Mouse (Mus musculus) Patski (cell line): Measurements from ENCODE around the gene Ccr2. TPM values are rescaled to one million over a fixed set of nuclear protein-coding genes. Genes with fewer than 3 reads are reported as not detected.
"Not testable (repeated sequence)": the region's sequence is repeated elsewhere in the genome, so short reads cannot be mapped to it uniquely, and the experiment has no call there.

Source experiments
- ATAC-seq: fragments of 100-300 bp; one replicate; pipeline ENCODE4 v1.8.0; 2021
- CTCF ChIA-PET: fragments of 350-600 bp; sonication (Branson Sonifier 250); formaldehyde crosslinking; loops from one replicate; lab custom pipeline; 2022; ENCODE audit warnings: inconsistent platforms; lab: Charles Lee
- POLR2A ChIA-PET: fragments of 350-600 bp; sonication (Branson Sonifier 250); formaldehyde crosslinking; loops from one replicate; lab custom pipeline; 2022; ENCODE audit warnings: antibody characterized with exemption, inconsistent platforms; lab: Charles Lee
- DNase-seq: peaks from one replicate; pipeline ENCODE4 v3.0.0-alpha.2; 2011; ENCODE audit warnings: low read depth, low spot score
- H3K27me3 ChIP-seq: fragments of 371-371 bp; one replicate; pipeline ENCODE4 v1.5.1; 2021
- CTCF ChIP-seq: fragments of 100-300 bp; IDR thresholded peaks from one replicate; pipeline ENCODE4 v1.5.1; 2021
- in situ Hi-C: fragments of 300-500 bp; cut with MboI; formaldehyde crosslinking; loops from 3 replicates; pipeline ENCODE4 v1.11.1; 2018; ENCODE audit warnings: low pct_unique_long_range_greater_than_20kb, mixed read lengths
- polyA plus RNA-seq: library from polyadenylated mRNA; unstranded; gene quantifications from one replicate; pipeline ENCODE4 v1.2.3, GENCODE M21; 2021

Gene Ccr2
- polyA plus RNA-seq: not detected

DNA sequence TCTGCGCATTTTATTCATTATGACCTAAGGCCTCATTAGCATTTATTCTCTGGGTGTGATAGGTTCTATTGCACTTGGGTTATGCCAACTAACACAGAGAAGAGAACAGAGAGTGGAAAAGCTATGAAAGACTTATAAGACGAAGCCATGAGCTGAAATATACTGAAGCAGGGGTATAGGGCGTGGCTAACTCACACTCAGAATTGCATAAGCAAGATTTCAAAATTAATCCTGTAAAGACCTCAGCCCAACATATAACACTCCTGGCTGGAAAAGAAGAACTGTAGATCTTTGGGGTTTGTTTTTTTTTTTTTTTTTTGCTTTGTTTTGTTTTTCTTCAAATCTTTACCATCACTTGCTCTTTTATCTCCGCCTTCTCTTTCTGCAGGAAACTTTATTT is at the start of gene Ccr2:
Ccr2 (plus strand) TSS at position 228 of the 400 bp plus-strand sequence.
- in situ Hi-C loops: no loop called here
- ChIA-PET POLR2A (no interaction called here), CTCF (no interaction called here)

DNA sequence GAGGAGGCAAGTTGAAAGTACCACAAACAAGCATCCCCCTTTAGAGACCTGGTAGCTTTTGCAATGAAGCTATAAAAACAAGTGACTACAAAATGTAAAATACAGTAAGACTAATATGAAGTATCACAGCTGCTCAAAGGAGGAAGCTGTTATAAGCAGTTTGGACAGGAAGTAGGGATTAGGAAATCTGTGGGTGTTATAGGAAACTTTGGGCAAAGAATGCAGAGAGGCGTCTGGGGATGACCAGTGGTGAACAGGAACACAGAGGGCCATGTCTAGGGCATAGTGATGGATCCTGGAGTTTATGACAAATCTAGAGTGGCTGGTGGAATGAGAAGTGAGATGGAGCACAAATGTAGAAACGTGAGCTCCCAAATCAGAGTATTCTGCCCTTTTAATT is 48.2 kb upstream of the Ccr2 start:
- ChIA-PET CTCF (no interaction called here), POLR2A (no interaction called here)
- H3K27me3 ChIP-seq: no peaks in the 10 kb centered on the region
- in situ Hi-C loops: no loop called here
- no peak for DNase-seq
- TF ChIP-seq CTCF: no peak
- no peak for ATAC-seq

More for the DNA sequence above, at the start of gene Ccr2:
- DNase-seq: no peak
- no peaks in the 10 kb centered on the region for H3K27me3 ChIP-seq
- no peak for TF ChIP-seq CTCF
- no peak for ATAC-seq

DNA sequence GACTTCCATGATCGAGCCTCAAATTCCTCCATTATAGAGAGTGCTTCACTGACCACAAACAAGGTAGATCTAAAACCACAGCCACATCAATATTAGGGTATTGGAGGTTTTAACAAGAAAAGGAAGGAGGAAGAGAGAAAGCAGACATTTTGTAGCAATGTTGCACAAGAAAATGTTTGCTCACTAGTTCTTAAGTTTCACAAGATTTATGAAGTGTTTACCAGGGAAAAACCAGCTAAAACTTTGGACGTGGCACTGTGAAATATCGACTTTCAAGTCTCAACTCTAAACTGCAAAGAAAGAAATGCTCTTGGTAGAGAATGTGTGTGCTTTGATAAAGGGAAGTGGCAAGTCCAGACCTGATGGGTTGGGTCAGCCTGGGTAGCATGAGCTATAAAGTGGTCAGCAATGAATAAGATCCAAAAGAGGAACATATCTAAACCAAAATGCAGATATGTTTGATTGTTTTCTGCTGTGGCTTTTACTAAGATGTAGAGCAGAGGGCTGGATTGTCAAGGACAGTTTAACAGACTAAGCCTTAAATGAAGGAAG is 45.5 kb upstream of the Ccr2 start:
- DNase-seq (no peak), ATAC-seq (no peak)
- POLR2A ChIA-PET: no interaction called here
- TF ChIP-seq CTCF: no peak
- in situ Hi-C loops: no loop called here
- H3K27me3 ChIP-seq: no peaks in the 10 kb centered on the region
- CTCF ChIA-PET: no interaction called here

DNA sequence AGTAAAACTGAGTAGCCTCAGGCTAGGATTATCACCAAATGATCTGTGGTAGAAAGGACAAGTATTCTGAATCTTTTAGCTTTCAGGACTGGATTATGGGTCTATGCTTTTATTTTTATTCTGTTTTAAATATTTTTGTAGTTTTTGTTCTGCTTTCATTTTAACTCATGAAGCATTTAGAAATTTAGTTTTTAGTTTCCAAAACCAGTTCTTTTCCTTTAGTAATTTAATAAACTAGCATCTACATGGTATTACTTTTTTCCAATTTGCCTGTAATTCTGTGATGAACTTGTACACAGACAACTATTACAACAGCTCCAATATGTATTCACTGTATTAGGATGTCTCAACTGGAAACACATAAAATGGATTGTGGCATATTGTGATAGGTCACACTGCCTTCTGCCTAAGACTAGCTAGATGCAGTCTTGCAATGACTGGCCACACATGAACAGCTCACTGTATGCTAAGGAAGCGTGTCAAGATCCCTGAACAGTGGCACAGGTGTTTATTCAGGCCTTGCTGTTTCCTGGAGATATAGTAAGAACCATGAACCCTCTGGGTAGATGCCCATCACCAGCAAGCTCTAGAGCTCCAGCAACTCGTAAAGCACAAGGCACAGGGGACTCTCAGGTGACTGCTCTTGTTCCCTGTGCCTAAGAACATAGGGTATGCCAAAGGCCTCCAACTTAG is 41.9 kb upstream of the Ccr2 start:
- ATAC-seq (no peak), DNase-seq (no peak)
- no peak for TF ChIP-seq CTCF
- in situ Hi-C loops: no loop called here
- ChIA-PET CTCF (no interaction called here), POLR2A (no interaction called here)
- H3K27me3 ChIP-seq: no peaks in the 10 kb centered on the region

DNA sequence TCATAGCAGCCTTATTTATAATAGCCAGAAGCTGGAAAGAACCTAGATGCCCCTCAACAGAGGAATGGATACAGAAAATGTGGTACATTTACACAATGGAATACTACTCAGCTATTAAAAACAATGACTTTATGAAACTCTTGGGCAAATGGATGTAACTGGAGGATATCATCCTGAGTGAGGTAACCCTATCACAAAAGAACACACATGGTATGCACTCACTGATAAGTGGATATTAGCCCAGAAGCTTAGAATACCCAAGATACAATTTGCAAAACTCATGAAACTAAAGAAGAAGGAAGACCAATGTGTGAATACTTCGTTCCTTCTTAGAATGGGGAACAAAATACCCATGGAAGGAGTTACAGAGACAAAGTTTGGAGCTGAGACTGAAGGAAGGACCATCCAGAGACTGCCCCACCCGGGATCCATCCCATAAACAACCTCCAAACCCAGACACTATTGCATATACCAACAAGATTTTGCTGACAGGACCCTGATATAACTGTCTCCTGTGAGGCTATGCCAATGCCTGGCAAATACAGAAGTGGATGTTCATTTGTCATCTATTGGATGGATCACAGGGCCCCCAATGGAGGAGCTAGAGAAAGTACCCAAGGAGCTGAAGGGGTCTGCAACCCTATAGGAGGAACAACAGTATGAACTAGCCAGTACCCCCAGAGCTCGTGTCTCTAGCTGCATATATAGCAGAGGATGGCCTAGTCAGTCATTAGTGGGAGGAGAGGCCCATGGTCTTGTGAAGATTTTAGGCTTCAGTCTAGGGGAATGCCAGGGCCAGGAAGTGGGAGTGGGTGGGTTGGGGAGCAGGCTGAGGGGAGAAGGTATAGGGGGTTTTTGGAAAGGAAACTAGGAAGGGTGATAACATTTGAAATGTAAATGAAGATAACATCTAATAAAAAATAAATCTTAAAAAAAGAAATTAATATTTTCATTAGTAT is 40.0 kb upstream of the Ccr2 start:
- H3K27me3 ChIP-seq, in situ Hi-C loops, CTCF ChIA-PET, POLR2A ChIA-PET, DNase-seq, ATAC-seq: not testable (repeated sequence)

DNA sequence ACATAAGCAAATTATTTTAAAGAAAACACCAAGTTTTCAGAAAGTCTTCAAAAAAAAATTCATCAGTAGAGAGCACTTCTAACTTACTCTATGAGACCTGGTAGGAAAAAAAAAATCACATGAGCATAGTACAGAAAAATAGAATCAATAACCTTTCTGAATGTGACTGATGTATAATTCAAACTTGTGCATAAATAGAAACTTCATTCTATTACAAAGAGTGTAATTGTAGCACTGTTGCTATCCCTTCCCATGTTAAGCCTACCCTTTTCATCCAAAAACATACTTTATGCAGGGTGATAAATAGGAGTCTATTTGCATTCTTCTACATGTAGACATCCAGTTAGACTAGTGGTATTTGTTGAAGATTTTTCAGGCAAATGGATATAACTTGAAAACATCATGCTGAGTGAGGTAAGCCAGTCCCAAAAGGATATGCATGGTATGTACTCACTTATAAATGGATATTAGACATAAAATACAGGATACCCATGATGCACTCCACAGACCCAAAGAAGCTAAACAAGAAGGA is 35.1 kb upstream of the Ccr2 start:
- ATAC-seq (no peak), DNase-seq (no peak)
- in situ Hi-C loops: no loop called here
- ChIA-PET POLR2A (no interaction called here), CTCF (no interaction called here)
- H3K27me3 ChIP-seq: no peaks in the 10 kb centered on the region
- no peak for TF ChIP-seq CTCF

DNA sequence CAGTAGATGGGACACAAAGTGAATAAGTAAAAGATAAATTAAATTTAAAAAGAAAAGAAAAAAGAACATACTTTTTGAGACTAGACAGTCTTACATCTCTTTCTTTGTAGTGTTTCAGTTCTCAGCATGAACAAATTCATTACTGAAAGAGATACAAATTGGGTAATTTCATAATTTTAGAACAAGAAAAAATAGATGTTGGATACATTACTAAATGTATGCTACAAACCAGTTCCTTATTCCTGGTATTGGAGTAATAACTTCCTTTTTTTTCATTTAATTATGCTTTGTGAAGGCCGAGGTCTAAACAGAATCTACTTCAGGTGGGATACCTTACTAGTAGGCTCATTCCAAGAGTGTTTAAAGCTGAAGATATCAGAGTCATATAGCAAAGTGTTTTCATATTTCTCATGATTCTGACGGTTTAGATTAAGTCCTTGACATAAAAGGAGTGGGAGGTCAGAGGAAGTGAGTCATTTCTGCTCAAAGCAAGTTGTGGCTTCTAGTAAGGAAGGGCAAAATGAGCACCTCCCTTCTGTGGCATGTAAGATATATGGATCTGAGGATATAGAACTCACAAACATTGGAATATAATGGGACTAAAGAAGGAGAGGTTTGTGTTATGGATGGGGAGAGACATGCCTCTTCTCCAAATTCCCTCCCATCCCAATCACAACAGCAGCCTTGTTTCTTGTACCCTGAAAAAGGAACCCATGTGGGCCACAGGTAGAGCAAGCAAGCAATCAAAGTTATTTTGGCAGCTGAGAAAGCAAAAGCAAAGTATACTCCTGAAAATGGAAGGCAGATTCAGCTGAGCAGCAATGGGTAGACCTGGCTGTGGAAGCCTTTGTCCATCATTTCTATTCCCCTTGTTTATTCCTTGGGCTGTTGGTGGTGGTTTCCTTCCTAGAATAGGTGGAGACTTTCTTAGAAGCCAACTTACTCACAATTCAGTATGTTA is 33.4 kb upstream of the Ccr2 start:
- ChIA-PET POLR2A (no interaction called here), CTCF (no interaction called here)
- in situ Hi-C loops: no loop called here
- ATAC-seq (no peak), DNase-seq (no peak)
- TF ChIP-seq CTCF: no peak
- no peaks in the 10 kb centered on the region for H3K27me3 ChIP-seq

DNA sequence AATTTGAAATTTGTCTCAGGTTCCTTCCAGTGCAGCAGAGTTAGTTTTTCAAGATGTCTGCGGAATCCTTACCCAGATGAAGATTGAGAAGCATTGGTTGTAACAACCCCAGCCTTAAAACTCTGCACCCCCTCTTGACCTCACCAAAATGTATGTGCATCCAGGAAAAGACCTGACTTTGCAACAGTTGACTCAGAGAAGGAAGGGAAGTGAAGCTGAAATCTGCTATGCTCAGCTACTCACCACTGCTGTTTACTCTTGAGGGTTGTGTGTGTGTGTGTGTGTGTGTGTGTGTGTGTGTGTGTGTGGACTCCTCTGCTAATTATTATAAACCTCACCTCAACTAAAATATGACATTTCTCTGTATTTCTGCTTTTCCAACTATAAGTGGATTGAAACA is 30.2 kb upstream of the Ccr2 start:
- in situ Hi-C loops: no loop called here
- ATAC-seq (no peak), DNase-seq (no peak)
- TF ChIP-seq CTCF: no peak
- POLR2A ChIA-PET: no interaction called here
- CTCF ChIA-PET: no interaction called here
- no peaks in the 10 kb centered on the region for H3K27me3 ChIP-seq

DNA sequence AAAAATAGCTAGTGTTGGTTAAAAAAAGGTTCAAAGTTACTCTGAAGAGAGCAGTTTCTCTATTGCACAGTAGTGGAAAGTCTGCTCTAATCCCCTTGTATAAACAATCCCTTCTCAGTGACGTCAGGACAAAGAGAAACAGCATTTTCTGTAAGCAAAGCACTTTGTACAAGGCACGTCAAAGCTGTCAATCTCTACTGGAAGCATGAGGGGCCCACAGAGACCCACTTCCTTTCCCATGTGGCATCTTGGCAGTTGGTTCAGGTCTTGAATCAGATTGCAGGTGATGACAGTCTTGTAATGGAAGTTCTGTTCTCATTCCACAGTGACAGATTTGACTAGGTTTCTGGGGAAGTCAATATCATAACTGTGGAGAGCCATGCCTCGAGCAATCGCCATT is 21.9 kb upstream of the Ccr2 start:
- CTCF ChIA-PET: no interaction called here
- POLR2A ChIA-PET: no interaction called here
- TF ChIP-seq CTCF: no peak
- H3K27me3 ChIP-seq: no peaks in the 10 kb centered on the region
- DNase-seq (no peak), ATAC-seq (no peak)
- in situ Hi-C loops: no loop called here

DNA sequence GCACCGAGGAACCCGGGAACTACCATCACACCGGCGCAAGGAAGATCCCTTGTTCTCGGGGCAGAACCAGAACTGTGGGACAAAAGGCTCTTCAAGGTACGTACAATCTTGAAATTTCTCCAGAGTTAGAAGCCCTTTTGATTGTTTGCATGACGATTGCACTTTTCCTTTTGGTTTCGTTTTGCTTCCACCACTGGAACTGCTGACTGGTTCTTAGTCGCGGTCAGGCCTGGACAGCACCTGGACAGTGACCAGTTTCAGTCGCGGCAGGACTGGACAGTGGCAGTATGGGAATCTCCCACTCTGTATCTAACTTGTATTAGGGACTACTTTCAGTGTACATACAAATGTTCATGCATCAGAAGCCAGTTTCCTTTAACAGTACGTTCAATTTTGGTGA is 21.3 kb upstream of the Ccr2 start:
- DNase-seq, H3K27me3 ChIP-seq, ATAC-seq, in situ Hi-C loops, POLR2A ChIA-PET, CTCF ChIA-PET: not testable (repeated sequence)
